Mouse (Mus musculus): ENCODE data around the gene Vps26b.

Gene Vps26b

DNA sequence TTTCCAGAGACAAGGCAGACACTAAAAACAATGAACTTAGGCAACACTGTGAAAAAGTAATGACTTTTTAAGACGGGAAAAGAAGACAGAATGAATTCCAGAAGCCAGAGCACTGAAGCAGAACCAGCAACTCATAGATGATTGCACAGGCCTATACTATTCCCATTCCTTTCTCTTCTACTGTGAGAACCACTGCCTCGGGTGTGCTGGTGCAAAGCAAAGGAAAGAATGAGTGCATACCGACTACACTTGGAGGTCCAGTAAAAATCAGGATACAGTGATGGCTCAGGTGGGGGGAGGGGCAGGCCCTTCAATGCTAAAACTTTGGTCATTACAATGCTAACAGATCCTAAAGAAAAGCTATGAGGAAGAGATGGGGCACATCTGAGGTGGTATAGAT lies 36.0 kb downstream of the Vps26b start:
- DNase-seq, result no peak

DNA sequence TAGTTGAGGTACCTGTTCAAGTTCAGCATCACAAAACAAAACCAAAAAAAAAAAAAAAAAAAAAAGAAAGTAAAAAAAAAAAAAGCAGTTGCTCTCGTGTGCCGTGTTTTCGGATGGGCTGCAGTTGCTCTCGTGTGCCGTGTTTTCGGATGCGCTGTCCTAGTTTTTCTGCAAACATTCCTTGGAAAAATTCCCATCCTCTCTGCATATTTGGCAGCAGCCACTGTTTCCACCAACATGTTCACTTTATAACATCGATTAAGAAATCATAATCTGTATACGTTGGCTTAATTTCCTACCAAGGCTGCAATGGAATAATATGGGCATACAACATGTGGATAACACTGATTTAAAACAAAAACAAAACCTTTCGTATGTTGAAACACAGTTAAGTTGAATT lies 36.7 kb downstream of the Vps26b start:
- no peak for DNase-seq

DNA sequence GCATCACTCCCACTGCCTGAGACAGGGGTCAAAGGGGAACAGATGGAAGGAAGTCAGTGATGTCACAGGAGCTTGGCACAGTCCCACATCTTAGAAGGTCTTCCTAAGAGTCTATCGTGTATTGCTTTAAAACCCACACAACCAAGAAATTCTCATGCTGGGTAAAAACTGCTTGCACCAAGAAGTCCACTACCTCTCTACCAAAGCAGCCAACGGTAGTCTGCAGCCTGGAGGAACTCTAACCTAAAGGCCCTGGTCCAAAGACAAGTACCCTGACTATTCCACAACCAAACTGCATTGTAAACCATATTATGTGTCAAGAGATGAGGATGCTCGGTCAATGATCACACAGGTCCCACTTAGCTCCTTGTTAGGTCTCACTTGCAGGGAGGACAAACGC lies 39.7 kb downstream of the Vps26b start:
- DNase-seq, result no peak

DNA sequence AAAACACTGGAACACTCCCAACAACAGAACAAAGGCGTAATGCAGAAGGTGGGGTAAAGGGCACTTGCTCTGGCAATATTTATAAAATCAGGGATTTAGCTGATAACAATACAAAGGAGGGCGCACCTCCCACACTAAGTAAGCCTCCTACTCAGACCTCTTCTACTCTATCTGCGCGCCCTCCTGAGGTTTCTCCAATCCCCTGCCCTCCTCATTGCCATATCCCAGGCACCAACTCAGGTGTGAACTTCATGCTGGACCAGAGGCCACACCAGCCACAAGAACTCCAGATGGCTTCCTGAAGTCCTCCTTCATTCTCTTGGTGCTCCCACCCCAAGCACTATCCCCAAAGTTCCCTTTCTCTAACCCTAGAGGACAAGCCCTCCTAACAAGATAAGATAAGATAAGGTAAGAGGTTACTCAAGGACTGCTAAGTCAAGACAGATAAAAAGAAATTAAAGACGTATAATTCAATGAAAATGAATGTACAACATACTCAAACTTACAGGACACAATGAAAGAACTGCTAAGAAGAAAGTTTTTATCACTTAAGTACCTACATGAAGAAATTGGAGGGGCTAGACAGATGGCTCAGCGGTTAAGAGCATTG lies 44.1 kb downstream of the Vps26b start:
- DNase-seq, result no peak

DNA sequence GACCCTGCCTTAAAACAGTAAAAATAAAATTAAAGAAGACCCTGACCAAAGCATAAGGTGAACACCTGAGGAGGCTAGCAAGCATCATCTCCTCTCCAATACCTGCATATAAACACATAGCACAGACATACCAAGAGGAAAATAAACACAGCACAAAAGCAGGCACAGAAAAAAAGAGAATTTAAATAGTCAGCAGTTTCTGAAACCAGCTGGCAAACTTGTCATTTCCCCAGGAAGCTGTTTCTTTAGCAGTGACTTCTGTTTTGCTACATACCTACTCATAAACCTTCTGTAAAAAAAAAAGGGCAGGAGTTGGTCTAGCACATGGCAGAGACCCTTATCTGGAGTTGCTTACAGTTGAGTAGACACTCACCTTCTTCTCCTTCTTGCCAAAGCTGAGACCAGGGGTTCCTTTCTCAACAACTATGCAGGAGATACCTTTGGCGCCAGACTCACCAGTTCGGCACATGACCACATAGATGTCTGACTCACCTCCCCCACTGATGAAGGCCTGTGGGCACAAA lies 44.7 kb downstream of the Vps26b start:
- DNase-seq, result no peak

DNA sequence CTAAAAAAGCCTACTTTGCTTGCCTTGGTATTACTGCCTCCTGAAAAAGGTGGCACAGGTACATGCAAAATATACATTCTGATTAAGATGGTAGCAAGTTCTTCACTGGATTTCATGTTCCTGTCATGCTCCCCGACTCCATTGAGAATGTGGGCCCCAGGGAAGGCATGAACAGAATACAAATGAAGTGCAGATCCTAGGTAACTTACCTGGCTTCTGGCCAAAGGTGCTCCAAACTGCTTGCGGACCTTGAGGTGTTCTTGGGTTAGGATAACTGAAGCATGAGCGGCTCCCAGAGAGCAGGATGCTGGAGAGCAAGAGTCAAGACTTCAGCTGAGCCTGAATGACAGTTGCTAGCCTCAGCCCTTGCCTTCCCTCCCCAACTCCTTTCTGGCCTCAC lies 51.1 kb downstream of the Vps26b start:
- DNase-seq, result no peak

DNA sequence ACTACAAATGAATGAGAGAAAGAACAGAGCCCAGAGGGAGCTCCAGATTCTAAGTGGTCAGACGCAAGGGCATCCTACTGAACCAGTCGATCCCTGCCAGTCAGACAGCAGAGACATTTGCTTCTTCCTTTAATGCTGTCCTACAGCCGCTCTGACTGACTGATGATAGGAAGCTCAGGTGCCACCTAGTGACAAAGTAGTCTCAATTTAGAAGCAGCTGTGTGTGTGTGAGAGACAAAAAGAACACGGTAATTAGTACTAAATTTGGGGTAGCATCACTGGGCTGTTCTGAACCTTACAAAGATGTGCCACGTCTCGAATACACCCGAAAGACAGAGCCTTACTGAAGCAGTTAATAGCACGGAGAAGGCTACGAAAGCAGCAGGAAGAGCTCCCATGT lies 52.1 kb downstream of the Vps26b start:
- no peak for DNase-seq

Data from cerebellum, postnatal 10 days (tissue).